In the genomic region with DNA sequence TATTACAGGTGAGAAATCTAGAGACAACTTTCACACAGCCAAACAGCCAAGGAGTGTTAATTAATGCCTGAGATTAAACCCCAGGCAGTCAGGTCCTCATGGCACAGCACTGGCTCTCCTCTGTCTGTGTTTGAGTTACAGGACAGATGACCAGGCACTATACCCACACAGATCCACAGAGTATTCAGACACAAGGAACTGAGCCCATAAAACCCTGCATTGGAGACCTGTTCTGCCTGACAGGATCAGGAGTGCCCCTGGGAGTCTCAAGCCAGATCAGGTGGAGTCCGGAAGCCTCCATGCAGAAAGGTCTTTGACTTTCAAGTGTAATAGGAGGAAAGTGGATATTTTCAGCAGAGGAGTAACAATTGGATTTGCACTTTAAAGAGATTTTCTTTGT, we compare ENCODE assay signal across 15 mouse cellular contexts.
"Had no signal": no experiment of that assay in that cellular context is flagged by ENCODE, and none has a peak within 500 bp of the region (broad histone marks: within the 10 kb centered on the region; RNA-seq: fewer than 3 reads in every experiment).

No protein-coding gene starts in this region.

- H3K4me1 ChIP-seq: lung, embryonic 15.5 days; midbrain, embryonic 13.5 days; midbrain, embryonic 15.5 days; neural tube, embryonic 12.5 days had no signal

- H3K27me3 ChIP-seq: lung, embryonic 15.5 days; megakaryocyte, embryonic 14.5 days; midbrain, embryonic 13.5 days; midbrain, embryonic 15.5 days; neural tube, embryonic 12.5 days had no signal

- H3K36me3 ChIP-seq: lung, embryonic 15.5 days; midbrain, embryonic 13.5 days; midbrain, embryonic 15.5 days; neural tube, embryonic 12.5 days had no signal

- H3K4me2 ChIP-seq: lung, embryonic 15.5 days; midbrain, embryonic 11.5 days; midbrain, embryonic 13.5 days; midbrain, embryonic 15.5 days; neural tube, embryonic 12.5 days had no signal

- DNase-seq: liver, postnatal 0 days; lung, adult 2 months; lung, postnatal 14 days; right cerebral cortex, postnatal 14 days; thymus, adult 18-20 months; thymus, postnatal 14 days; thymus, postnatal 36 days had no signal

- H3K4me3 ChIP-seq: lung, embryonic 15.5 days; megakaryocyte, embryonic 14.5 days; midbrain, embryonic 13.5 days; midbrain, embryonic 15.5 days; neural tube, embryonic 12.5 days had no signal

- H3K9ac ChIP-seq: liver, postnatal 0 days; lung, embryonic 15.5 days; midbrain, embryonic 13.5 days; midbrain, embryonic 15.5 days; neural tube, embryonic 12.5 days had no signal

- H3K9me3 ChIP-seq: lung, embryonic 15.5 days; megakaryocyte, embryonic 14.5 days; midbrain, embryonic 13.5 days; midbrain, embryonic 15.5 days; neural tube, embryonic 12.5 days had no signal

- H3K27ac ChIP-seq: lung, embryonic 15.5 days; macrophage; midbrain, embryonic 13.5 days; midbrain, embryonic 15.5 days; neural tube, embryonic 12.5 days had no signal

- ATAC-seq: liver, postnatal 0 days; lung, postnatal 0 days; midbrain, embryonic 13.5 days; midbrain, embryonic 15.5 days had no signal
